Mouse (Mus musculus) naive thymus-derived CD4-positive, alpha-beta T cell, adult 2 months (primary cell): ENCODE data around the gene Mmp9.

ENCODE experiments used
- DNase-seq: peaks from one replicate; pipeline ENCODE4 v3.0.0-alpha.2; 2011; ENCODE audit warnings: low read depth

Mmp9 gene

GRCm38 (mm10) chr2:164940140-164940830, at the start of gene Mmp9:
TSS of gene Mmp9 (plus strand) at chr2:164940780.
- no peak for DNase-seq

- no peak for DNase-seq
These were observed 49.3 kb upstream of the Mmp9 start for GRCm38 (mm10) chr2:164891056-164891834.

- no peak for DNase-seq
These were observed 48.5 kb upstream of the Mmp9 start for GRCm38 (mm10) chr2:164891908-164892695.

GRCm38 (mm10) chr2:164892696-164893216, 47.8 kb upstream of the Mmp9 start:
- no peak for DNase-seq

GRCm38 (mm10) chr2:164894048-164894447, 46.5 kb upstream of the Mmp9 start:
- no peak for DNase-seq

GRCm38 (mm10) chr2:164894644-164895043, 45.9 kb upstream of the Mmp9 start:
- DNase-seq, result no peak

- no peak for DNase-seq
These were observed 44.7 kb upstream of the Mmp9 start for GRCm38 (mm10) chr2:164895885-164896284.

- no peak for DNase-seq
These were observed 42.6 kb upstream of the Mmp9 start for GRCm38 (mm10) chr2:164898008-164898407.

- DNase-seq, result no peak
These were observed 41.5 kb upstream of the Mmp9 start for GRCm38 (mm10) chr2:164899034-164899433.

- peak; percentile 69 for DNase-seq
These were observed 40.7 kb upstream of the Mmp9 start for GRCm38 (mm10) chr2:164899723-164900459.

GRCm38 (mm10) chr2:164901380-164901779, 39.2 kb upstream of the Mmp9 start:
- DNase-seq, result no peak

- DNase-seq, result no peak
These were observed 37.1 kb upstream of the Mmp9 start for GRCm38 (mm10) chr2:164903496-164903895.

GRCm38 (mm10) chr2:164906071-164906470, 34.5 kb upstream of the Mmp9 start:
- peak; percentile 43 for DNase-seq

GRCm38 (mm10) chr2:164907511-164907910, 33.1 kb upstream of the Mmp9 start:
- no peak for DNase-seq

GRCm38 (mm10) chr2:164908011-164908410, 32.6 kb upstream of the Mmp9 start:
- no peak for DNase-seq

GRCm38 (mm10) chr2:164909100-164909499, 31.5 kb upstream of the Mmp9 start:
- DNase-seq, result no peak

- DNase-seq, result no peak
These were observed 31.0 kb upstream of the Mmp9 start for GRCm38 (mm10) chr2:164909542-164909941.

GRCm38 (mm10) chr2:164910360-164911061, 30.1 kb upstream of the Mmp9 start:
- DNase-seq, result no peak

- peak; percentile 97 for DNase-seq
These were observed 29.2 kb upstream of the Mmp9 start, which contains the start of gene Zfp335 for GRCm38 (mm10) chr2:164911086-164912048. TSS of gene Zfp335 (minus strand) at chr2:164911757.

- peak; percentile 84 for DNase-seq
These were observed 28.4 kb upstream of the Mmp9 start for GRCm38 (mm10) chr2:164912151-164912550.
